ENCODE assay signal across 23 mouse cellular contexts in the genomic region with DNA sequence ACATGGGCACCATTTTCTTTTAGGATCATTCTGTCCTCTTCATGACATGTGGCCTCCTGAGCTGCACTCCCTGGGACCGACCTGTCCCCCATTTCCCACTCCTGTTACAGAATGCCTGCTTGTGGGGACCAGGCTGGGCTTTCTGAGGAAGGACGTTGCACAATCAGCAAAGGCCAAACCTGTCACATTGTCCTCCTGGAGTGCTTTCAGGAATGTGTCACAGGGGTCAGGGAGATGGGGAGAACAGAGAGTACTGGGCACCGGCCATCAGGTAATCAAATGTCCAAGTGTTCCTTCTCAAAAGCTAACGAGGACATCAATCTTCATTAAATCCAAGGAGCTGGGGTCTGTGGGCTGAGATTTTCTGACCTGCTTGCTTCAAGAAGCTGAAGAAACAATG.
DNase-seq lines count a peak whose midpoint lies in the region; ATAC-seq and TF ChIP-seq lines count a peak whose summit lies in the region.
"Had no signal": no experiment of that assay in that cellular context is flagged by ENCODE, and none has a peak within 500 bp of the region (broad histone marks: within the 10 kb centered on the region; RNA-seq: fewer than 3 reads in every experiment).

No protein-coding gene starts in this region.

- no peak for TF ChIP-seq POLR2A in kidney, adult 2 months (IDR thresholded peaks at IDR 0.05; ENCODE audit: low read depth, low read length)

- no peaks in the 10 kb centered on the region for H3K36me3 ChIP-seq in heart, embryonic 12.5 days
- H3K36me3 ChIP-seq in kidney, adult 2 months (ENCODE audit: control insufficient read depth, insufficient read depth, low read length) = no peaks in the 10 kb centered on the region
- no peaks in the 10 kb centered on the region for H3K36me3 ChIP-seq in kidney, embryonic 16.5 days (ENCODE audit: insufficient read depth, low read length)
- no peaks in the 10 kb centered on the region for H3K36me3 ChIP-seq in kidney, postnatal 0 days (ENCODE audit: insufficient read depth, low read length)
- no peaks in the 10 kb centered on the region for H3K36me3 ChIP-seq in intestine, embryonic 16.5 days (ENCODE audit: control insufficient read depth, insufficient read depth, low read length)
- H3K36me3 ChIP-seq: embryonic facial prominence, embryonic 12.5 days; hindbrain, embryonic 10.5 days; limb, embryonic 13.5 days; liver, embryonic 15.5 days; stomach, embryonic 15.5 days had no signal

- H3K4me3 ChIP-seq in heart, embryonic 12.5 days = no peak overlapping the region
- H3K4me3 ChIP-seq in kidney, adult 2 months (ENCODE audit: insufficient read depth, low read depth, low read length) = no peak overlapping the region
- no peak overlapping the region for H3K4me3 ChIP-seq in kidney, embryonic 16.5 days (ENCODE audit: low read length)
- H3K4me3 ChIP-seq in kidney, postnatal 0 days (replicated peaks; ENCODE audit: low read depth, low read length) = no peak overlapping the region
- H3K4me3 ChIP-seq in intestine, embryonic 16.5 days (ENCODE audit: low read length) = no peak overlapping the region
- H3K4me3 ChIP-seq: embryonic facial prominence, embryonic 12.5 days; erythroblast, embryonic 14.5 days; hindbrain, embryonic 10.5 days; limb, embryonic 13.5 days; liver, embryonic 15.5 days; stomach, embryonic 15.5 days had no signal

- no peak overlapping the region for H3K4me2 ChIP-seq in heart, embryonic 12.5 days
- no peak overlapping the region for H3K4me2 ChIP-seq in kidney, embryonic 16.5 days (replicated peaks; ENCODE audit: low read depth, low read length)
- H3K4me2 ChIP-seq in kidney, postnatal 0 days (ENCODE audit: low read length) = no peak overlapping the region
- no peak overlapping the region for H3K4me2 ChIP-seq in intestine, embryonic 16.5 days (ENCODE audit: low read depth, low read length)
- H3K4me2 ChIP-seq: embryonic facial prominence, embryonic 12.5 days; limb, embryonic 13.5 days; liver, embryonic 15.5 days; midbrain, embryonic 11.5 days; stomach, embryonic 15.5 days had no signal

- peaks cover 1% of the 10 kb centered on the region for H3K4me1 ChIP-seq in heart, embryonic 12.5 days (replicated peaks)
- H3K4me1 ChIP-seq in kidney, adult 2 months (ENCODE audit: control insufficient read depth, insufficient read depth, low read length) = no peaks in the 10 kb centered on the region; the same call in 1 of the 2 replicates
- peaks cover under 1% of the 10 kb centered on the region; the same call in 1 of the 2 replicates for H3K4me1 ChIP-seq in kidney, embryonic 16.5 days (ENCODE audit: insufficient read depth, low read length)
- H3K4me1 ChIP-seq in kidney, postnatal 0 days (replicated peaks; ENCODE audit: insufficient read depth, low read length) = no peaks in the 10 kb centered on the region
- no peaks in the 10 kb centered on the region for H3K4me1 ChIP-seq in intestine, embryonic 16.5 days (ENCODE audit: control insufficient read depth, insufficient read depth, low read length)
- H3K4me1 ChIP-seq: embryonic facial prominence, embryonic 12.5 days; limb, embryonic 13.5 days; liver, embryonic 15.5 days; stomach, embryonic 15.5 days had no signal

- no peak for ATAC-seq in heart, embryonic 12.5 days (ENCODE audit: insufficient number of reproducible peaks, low FRiP score)
- no peak for ATAC-seq in kidney, embryonic 16.5 days (ENCODE audit: low FRiP score, low TSS enrichment)
- no peak for ATAC-seq in kidney, postnatal 0 days (replicated peaks; ENCODE audit: low FRiP score, low read depth)
- no peak for ATAC-seq in intestine, embryonic 16.5 days
- ATAC-seq: forebrain, embryonic 14.5 days; hindbrain, postnatal 0 days had no signal

- H3K9me3 ChIP-seq in heart, embryonic 12.5 days (replicated peaks) = no peaks in the 10 kb centered on the region; the same call in 1 of the 2 replicates
- H3K9me3 ChIP-seq in kidney, embryonic 16.5 days (ENCODE audit: low read length) = no peaks in the 10 kb centered on the region
- H3K9me3 ChIP-seq in kidney, postnatal 0 days (replicated peaks; ENCODE audit: low read length) = no peaks in the 10 kb centered on the region
- H3K9me3 ChIP-seq in intestine, embryonic 16.5 days (ENCODE audit: control insufficient read depth, low read length) = no peaks in the 10 kb centered on the region
- H3K9me3 ChIP-seq: embryonic facial prominence, embryonic 12.5 days; hindbrain, embryonic 10.5 days; limb, embryonic 13.5 days; liver, embryonic 15.5 days; stomach, embryonic 15.5 days had no signal

- 45% methylated on average over 4 of the region's 4 CpGs for WGBS in heart, embryonic 12.5 days
- WGBS in kidney, adult 2 months = 42% methylated on average over 4 of the region's 4 CpGs
- WGBS in kidney, embryonic 16.5 days = 43% methylated on average over 4 of the region's 4 CpGs
- whole genome bisulfite sequencing in kidney, postnatal 0 days = 37% methylated on average over 4 of the region's 4 CpGs
- WGBS in intestine, embryonic 16.5 days = 57% methylated on average over 4 of the region's 4 CpGs

- DNase-seq in heart, adult 11 months = peak; percentile 97
- DNase-seq in kidney, adult 2 months = peak; percentile 72
- DNase-seq in adrenal gland, postnatal 36 days = peak; percentile 19 to 49
- DNase-seq in kidney, postnatal 0 days (ENCODE audit: low spot score) = peak; percentile 12
- no peak for DNase-seq in spleen, adult 18-20 months
- DNase-seq: B cell, adult 2 months; cerebellum, postnatal 10 days; gastrocnemius, postnatal 14 days; right cerebral cortex, postnatal 25 days; thymus, adult 18-20 months; thymus, postnatal 4 days had no signal

- no peak overlapping the region for H3K27ac ChIP-seq in heart, embryonic 12.5 days (ENCODE audit: poor library complexity, severe bottlenecking)
- no peak overlapping the region for H3K27ac ChIP-seq in kidney, adult 2 months (ENCODE audit: insufficient read depth, low read depth, low read length)
- H3K27ac ChIP-seq in kidney, embryonic 16.5 days (ENCODE audit: low read length) = no peak overlapping the region
- H3K27ac ChIP-seq in kidney, postnatal 0 days = no peak overlapping the region
- H3K27ac ChIP-seq in intestine, embryonic 16.5 days (ENCODE audit: low read length) = no peak overlapping the region
- H3K27ac ChIP-seq: embryonic facial prominence, embryonic 12.5 days; hindbrain, embryonic 10.5 days; hindbrain, postnatal 0 days; limb, embryonic 13.5 days; liver, embryonic 15.5 days; stomach, embryonic 15.5 days had no signal

- no peaks in the 10 kb centered on the region for H3K27me3 ChIP-seq in heart, embryonic 12.5 days (replicated peaks)
- no peaks in the 10 kb centered on the region for H3K27me3 ChIP-seq in kidney, adult 2 months (replicated peaks; ENCODE audit: control insufficient read depth, insufficient read depth, low read length)
- no peaks in the 10 kb centered on the region for H3K27me3 ChIP-seq in kidney, embryonic 16.5 days (ENCODE audit: insufficient read depth, low read length)
- no peaks in the 10 kb centered on the region for H3K27me3 ChIP-seq in kidney, postnatal 0 days (ENCODE audit: insufficient read depth, low read length)
- no peaks in the 10 kb centered on the region for H3K27me3 ChIP-seq in intestine, embryonic 16.5 days (replicated peaks; ENCODE audit: control insufficient read depth, insufficient read depth, low read length)
- H3K27me3 ChIP-seq: embryonic facial prominence, embryonic 12.5 days; limb, embryonic 13.5 days; liver, embryonic 15.5 days; stomach, embryonic 15.5 days had no signal

- H3K9ac ChIP-seq in heart, embryonic 12.5 days = no peak overlapping the region
- no peak overlapping the region for H3K9ac ChIP-seq in kidney, embryonic 16.5 days (replicated peaks; ENCODE audit: low read length)
- H3K9ac ChIP-seq in kidney, postnatal 0 days (ENCODE audit: low read depth, low read length) = no peak overlapping the region
- no peak overlapping the region for H3K9ac ChIP-seq in intestine, embryonic 16.5 days (ENCODE audit: low read depth, low read length)
- H3K9ac ChIP-seq: embryonic facial prominence, embryonic 12.5 days; limb, embryonic 13.5 days; liver, embryonic 15.5 days; stomach, embryonic 15.5 days had no signal

- no peak for TF ChIP-seq CTCF in kidney, adult 2 months (conservative IDR thresholded peaks at IDR 0.05; ENCODE audit: insufficient read depth, insufficient read length, low read depth, low read length)
- TF ChIP-seq CTCF in kidney, postnatal 0 days (IDR thresholded peaks at IDR 0.05; ENCODE audit: low read depth) = no peak

Comparison
In these comparisons a context has a peak if more than half of its experiments do, and no peak if none do; other contexts are left out.
1. DNase-seq: peak in heart, adult 11 months (single experiment), kidney, adult 2 months (single experiment), adrenal gland, postnatal 36 days (2 of 2) and kidney, postnatal 0 days (single experiment); none in spleen, adult 18-20 months (0 of 2).